Mouse (Mus musculus) liver, embryonic 14.5 days (tissue): Measurements from ENCODE around the gene Cntn5. TPM values are rescaled to one million over a fixed set of nuclear protein-coding genes. Genes with fewer than 3 reads are reported as not detected.
"Not testable (repeated sequence)": the region's sequence is repeated elsewhere in the genome, so short reads cannot be mapped to it uniquely, and the experiment has no call there.

Experiments
- ATAC-seq: fragments of 200-750 bp; cut with Nextera tagmentation; 2 replicates; pipeline ENCODE4 v1.8.0; 2017; ENCODE audit warnings: moderate number of reproducible peaks, mild to moderate bottlenecking, moderate library complexity; ENCODE audit not compliant: insufficient read depth
- DNase-seq, 3 experiments: peaks; one replicate each; pipeline ENCODE4 v3.0.0-alpha.2; 2012 to 2013; ENCODE audit warnings: low read depth in 3 of 3, low spot score in 3 of 3
- H3K27ac ChIP-seq: fragments of 300-500 bp; sonication (generic); 2 replicates; pipeline ENCODE4 v1.5.1; 2014; ENCODE audit warnings: moderate library complexity, mild to moderate bottlenecking, control low read depth, inconsistent platforms
- H3K27me3 ChIP-seq: fragments of 300-500 bp; sonication (generic); 2 replicates; pipeline ENCODE4 v1.6.1; 2014; ENCODE audit warnings: mild to moderate bottlenecking, low read length, moderate library complexity; ENCODE audit not compliant: control insufficient read depth, insufficient read depth
- H3K36me3 ChIP-seq: fragments of 300-500 bp; sonication (generic); replicated peaks from 2 replicates; pipeline ENCODE4 v1.6.1; 2014; ENCODE audit warnings: low read depth; ENCODE audit not compliant: control insufficient read depth, insufficient read depth
- H3K4me1 ChIP-seq, 2 experiments: fragments of 200-500 bp in 1 of 2; fragments of 300-500 bp in 1 of 2; sonication (generic) in 1 of 2; replicated peaks; 2 replicates each; pipeline ENCODE4 v1.6.1; 2012 to 2014; ENCODE audit warnings: antibody characterized with exemption in 1 of 2, inconsistent platforms in 1 of 2, low read length in 1 of 2; ENCODE audit not compliant: control insufficient read depth in 2 of 2, insufficient read depth in 2 of 2
- H3K4me2 ChIP-seq: fragments of 300-500 bp; sonication (generic); 2 replicates; pipeline ENCODE4 v1.6.1; 2014; ENCODE audit warnings: low read depth, mild to moderate bottlenecking, control low read depth, moderate library complexity
- H3K4me3 ChIP-seq, 2 experiments: fragments of 200-500 bp in 1 of 2; fragments of 300-500 bp in 1 of 2; sonication (generic) in 1 of 2; 2 replicates each; pipeline ENCODE4 v1.5.1; 2012 to 2014; ENCODE audit warnings: low read depth in 2 of 2, low read length in 2 of 2, mild to moderate bottlenecking in 2 of 2, control low read depth in 1 of 2, inconsistent platforms in 1 of 2, moderate library complexity in 1 of 2; ENCODE audit not compliant: insufficient read depth in 1 of 2
- H3K9ac ChIP-seq: fragments of 300-500 bp; sonication (generic); replicated peaks from 2 replicates; pipeline ENCODE4 v1.6.1; 2014; ENCODE audit warnings: mild to moderate bottlenecking, control low read depth, moderate library complexity
- H3K9me3 ChIP-seq: fragments of 300-500 bp; sonication (generic); 2 replicates; pipeline ENCODE4 v1.6.1; 2016; ENCODE audit warnings: low read length, mixed read lengths; ENCODE audit not compliant: control insufficient read depth
- CTCF ChIP-seq: IDR thresholded peaks from 2 replicates; pipeline ENCODE4 v1.5.1; 2016; ENCODE audit warnings: antibody characterized with exemption, low read depth, control low read depth
- EP300 ChIP-seq: IDR thresholded peaks from 2 replicates; pipeline ENCODE4 v1.6.1; 2016; ENCODE audit warnings: antibody characterized with exemption, low read depth
- WGBS: fragments of 180-500 bp; shearing (Covaris S2); extraction: QIAGEN DNeasy Blood & Tissue Kit; methylation state at CpG from one replicate; pipeline ENCODE4 v1.1.7; 2014; ENCODE audit not compliant: insufficient replicate concordance; 5-methylcytosine and 5-hydroxymethylcytosine counted together
- polyA plus RNA-seq, 2 experiments: library from polyadenylated mRNA; depleted of rRNA in 1 of 2; stranded (reverse) in 1 of 2; unstranded in 1 of 2; fragments of >200 nt; fragmentation: Nextera tagmentation in 1 of 2; extraction: Ambion mirVana in 1 of 2; gene quantifications; 2 replicates each; pipeline versions ENCODE4 v1.2.1 to v1.2.3; 2012 to 2014

The Cntn5 gene
- polyA plus RNA-seq, 2 experiments, result not detected

DNA sequence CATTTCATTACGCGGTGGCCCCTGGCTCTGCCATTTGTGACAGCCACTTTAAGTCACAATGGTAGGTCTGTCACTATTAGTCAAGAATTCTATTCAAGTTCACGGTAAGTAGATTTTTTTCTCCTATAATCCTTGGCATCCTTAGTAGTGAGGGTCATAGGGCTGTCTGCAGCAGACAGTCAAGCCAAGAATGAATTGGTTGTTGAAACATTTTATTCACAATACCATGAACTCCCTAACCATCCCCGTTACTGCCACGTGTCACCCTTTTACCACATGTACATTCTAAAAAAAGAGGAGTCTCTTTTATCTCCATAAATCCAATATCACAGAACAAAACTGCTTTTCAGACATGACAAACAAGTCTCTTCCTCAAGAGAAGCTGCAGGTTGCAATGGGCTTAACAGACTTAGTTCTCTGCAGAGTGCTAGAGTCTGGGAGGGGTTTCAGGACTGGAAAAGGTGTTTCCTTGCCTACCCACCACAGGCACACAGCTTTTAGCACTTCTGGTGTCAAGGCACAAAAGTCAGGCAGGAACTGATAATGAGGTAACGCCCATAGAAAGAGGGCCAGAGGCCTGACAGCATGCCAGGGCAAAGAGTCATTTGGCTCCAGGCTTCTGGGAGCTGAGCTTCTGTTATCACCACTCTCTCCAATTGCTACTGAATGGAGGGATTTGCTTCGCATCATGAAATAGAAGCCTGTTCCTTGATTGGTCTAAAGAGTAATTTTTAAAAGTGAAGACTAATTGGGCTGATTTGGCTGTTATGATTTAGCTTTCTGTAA lies 259.3 kb downstream of the Cntn5 start:
- H3K4me1 ChIP-seq, result no peaks in the 10 kb centered on the region
- H3K27me3 ChIP-seq, result no peaks in the 10 kb centered on the region
- no peak for DNase-seq

DNA sequence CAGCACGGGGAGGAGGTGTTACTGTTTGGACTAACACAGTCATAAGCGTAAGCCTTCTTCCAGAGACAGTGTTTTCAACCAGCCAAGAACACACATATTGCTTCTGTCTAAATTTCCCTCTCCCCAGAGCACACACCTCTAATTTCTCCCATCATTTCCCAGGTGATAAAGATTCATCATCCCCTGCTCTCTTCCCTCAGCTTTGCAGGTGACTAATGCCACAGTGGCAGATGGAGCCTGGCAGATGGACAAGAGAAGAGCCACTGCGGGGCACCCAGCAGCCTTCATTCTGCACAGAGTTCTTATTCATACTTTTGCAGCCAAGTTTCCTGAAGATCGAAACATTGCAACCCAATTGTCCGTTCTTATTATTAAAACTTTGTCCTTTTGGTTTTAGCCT lies 286.5 kb downstream of the Cntn5 start:
- Histone ChIP-seq H3K27me3 (no peaks in the 10 kb centered on the region), H3K27ac (no peak overlapping the region), H3K4me2 (no peak overlapping the region), H3K9ac (no peak overlapping the region), H3K4me1 (no peaks in the 10 kb centered on the region), H3K36me3 (no peaks in the 10 kb centered on the region), H3K9me3 (no peaks in the 10 kb centered on the region), H3K4me3 (no peak overlapping the region)
- TF ChIP-seq CTCF (no peak), EP300 (no peak)
- ATAC-seq (no peak), DNase-seq (no peak)
- 63% methylated on average over 5 of the region's 5 CpGs for WGBS

More for the DNA sequence above, 259.3 kb downstream of the Cntn5 start:
- Histone ChIP-seq H3K4me2 (no peak overlapping the region), H3K4me3 (no peak overlapping the region), H3K27ac (no peak overlapping the region), H3K9me3 (no peaks in the 10 kb centered on the region), H3K36me3 (no peaks in the 10 kb centered on the region), H3K9ac (no peak overlapping the region)
- no peak for TF ChIP-seq CTCF
- TF ChIP-seq EP300, result no peak
- ATAC-seq, result no peak
- WGBS, result 51% methylated on average over 7 of the region's 7 CpGs

DNA sequence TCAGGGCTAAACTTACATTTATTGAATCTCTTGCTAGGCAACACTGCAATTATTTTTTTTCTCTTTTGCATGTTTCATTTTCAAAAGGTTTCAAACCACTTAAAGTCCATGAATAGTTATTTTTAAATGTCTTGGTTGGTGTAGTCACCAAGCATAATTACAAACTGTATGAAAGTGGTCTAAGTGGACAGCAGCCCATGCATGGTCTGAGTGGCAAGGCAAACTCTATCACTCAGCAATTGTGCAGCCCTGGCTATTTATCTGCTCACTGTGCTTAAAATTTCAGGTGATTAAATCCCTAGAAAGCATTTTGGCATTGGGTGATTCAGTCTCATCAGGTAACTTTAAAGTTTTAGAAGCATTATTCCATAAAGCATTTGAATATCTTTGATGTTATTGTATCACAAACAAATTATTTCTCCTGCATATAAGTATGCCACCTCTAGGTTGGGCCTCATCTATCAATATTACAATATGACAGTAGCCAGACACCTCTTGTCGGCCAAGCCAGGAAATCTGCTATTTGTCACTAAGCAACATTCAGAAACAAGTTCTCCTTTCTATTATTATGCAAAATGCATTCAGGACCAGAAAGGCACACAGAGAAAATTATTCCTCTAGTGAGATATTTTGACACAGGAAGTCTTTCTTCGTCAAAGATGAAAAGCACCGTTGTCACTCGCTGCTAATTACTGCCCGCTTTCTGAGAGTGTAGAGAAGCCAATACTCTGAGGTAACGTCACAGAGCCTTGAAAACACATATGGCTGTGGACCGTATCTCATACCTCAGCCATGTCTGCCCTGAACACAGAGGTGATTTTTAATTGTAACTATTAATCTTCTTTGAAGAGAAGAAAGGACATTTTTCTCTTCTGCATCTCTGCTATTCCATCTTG lies 329.0 kb downstream of the Cntn5 start:
- DNase-seq (no peak), ATAC-seq (no peak)
- H3K27me3 ChIP-seq, result no peaks in the 10 kb centered on the region
- no peaks in the 10 kb centered on the region for H3K36me3 ChIP-seq
- TF ChIP-seq EP300 (no peak), CTCF (no peak)
- H3K4me1 ChIP-seq, result no peaks in the 10 kb centered on the region
- H3K9ac ChIP-seq, result no peak overlapping the region
- no peak overlapping the region for H3K27ac ChIP-seq
- H3K4me2 ChIP-seq, result no peak overlapping the region
- H3K4me3 ChIP-seq, result no peak overlapping the region
- WGBS, result 69% methylated on average over 7 of the region's 7 CpGs
- no peaks in the 10 kb centered on the region for H3K9me3 ChIP-seq

DNA sequence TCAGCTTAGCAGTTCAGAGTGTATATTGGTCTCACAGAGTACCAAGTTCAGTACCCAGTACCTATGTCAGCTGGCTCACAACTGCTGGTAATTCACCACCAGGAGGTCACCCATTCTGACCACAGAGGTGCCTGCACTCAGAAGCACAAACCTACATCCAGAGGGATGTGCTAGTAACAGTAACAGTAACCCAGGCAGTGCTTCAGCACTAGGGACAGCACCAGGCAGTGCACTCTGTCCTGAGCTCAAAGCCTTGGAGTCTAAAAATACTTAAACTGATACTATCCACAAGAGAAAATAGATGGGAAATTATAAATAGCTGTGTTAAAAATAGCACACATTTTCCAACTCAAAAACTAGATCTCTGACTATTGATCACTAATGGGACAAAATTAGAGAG lies 334.7 kb downstream of the Cntn5 start:
- no peaks in the 10 kb centered on the region for H3K4me1 ChIP-seq
- H3K27me3 ChIP-seq, result no peaks in the 10 kb centered on the region
- no peak overlapping the region for H3K4me2 ChIP-seq
- no peak overlapping the region for H3K4me3 ChIP-seq
- ATAC-seq, result no peak
- TF ChIP-seq CTCF (no peak), EP300 (no peak)
- no peaks in the 10 kb centered on the region for H3K9me3 ChIP-seq
- no peaks in the 10 kb centered on the region for H3K36me3 ChIP-seq
- H3K27ac ChIP-seq, result no peak overlapping the region
- H3K9ac ChIP-seq, result no peak overlapping the region
- no peak for DNase-seq

DNA sequence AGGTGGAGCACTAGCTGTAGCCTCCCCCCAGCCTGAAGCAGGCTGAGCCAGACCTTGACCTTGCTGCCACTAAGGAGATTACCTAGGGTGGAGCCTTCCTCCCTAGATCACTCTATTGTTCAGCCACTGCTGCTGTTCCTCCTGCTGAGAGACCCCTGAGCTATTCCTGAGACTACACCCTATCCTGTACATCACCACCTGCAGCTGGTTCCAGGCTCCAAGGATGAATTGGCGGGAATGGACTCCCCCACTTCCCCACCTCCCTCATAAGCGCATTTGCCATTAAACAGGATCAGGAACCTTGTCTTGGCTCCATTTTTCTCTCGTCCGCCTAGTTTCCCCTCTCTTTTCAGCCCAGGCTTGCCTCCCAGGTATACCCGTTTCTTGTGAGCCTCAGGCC lies 363.7 kb downstream of the Cntn5 start:
- WGBS, result 33% methylated on average over 5 of the region's 5 CpGs
- H3K36me3 ChIP-seq, H3K4me2 ChIP-seq, H3K4me3 ChIP-seq, ATAC-seq, H3K27me3 ChIP-seq, H3K9me3 ChIP-seq, H3K4me1 ChIP-seq, H3K9ac ChIP-seq, DNase-seq, H3K27ac ChIP-seq: not testable (repeated sequence)
